Mouse (Mus musculus): Measurements from ENCODE around the gene Chst14. TPM values are rescaled to one million over a fixed set of nuclear protein-coding genes. Genes with fewer than 3 reads are reported as not detected.
A peak's percentile ranks its signal among the peaks of the same experiment; 100 is the strongest.

Chst14 gene
- 1 to 10 TPM; 2.7 to 2.9 TPM for total RNA-seq (2021)

DNA sequence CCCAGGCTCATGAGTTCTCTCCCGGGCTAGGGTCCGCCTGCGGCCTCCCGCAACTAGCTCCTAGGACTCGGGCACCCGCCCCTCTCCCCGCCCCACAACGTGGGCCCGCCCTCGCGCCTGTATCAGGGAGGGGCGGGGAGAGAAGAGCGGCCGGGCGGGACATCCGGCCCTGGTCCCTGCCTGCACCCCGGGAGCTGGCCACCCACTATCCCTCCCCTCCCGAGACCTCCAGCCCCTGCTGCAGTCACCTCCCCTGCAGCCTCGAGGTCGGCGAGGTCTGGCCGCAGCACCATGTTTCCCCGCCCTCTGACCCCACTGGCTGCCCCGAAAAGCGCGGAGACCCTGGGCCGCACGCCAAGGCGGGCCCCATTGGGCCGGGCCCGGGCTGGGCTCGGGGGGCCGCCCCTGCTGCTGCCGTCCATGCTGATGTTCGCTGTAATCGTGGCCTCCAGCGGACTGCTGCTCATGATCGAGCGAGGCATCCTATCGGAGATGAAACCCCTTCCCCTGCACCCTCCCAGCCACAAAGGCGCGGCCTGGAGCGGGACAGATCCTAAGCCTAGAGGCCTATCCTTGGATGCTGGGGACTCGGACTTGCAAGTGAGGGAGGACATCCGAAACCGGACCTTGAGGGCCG is at the start of gene Chst14:
TSS of gene Chst14 (plus strand) at position 136 of the 637 bp plus-strand sequence.
- DNase-seq, result peak; percentile 43 to 54

DNA sequence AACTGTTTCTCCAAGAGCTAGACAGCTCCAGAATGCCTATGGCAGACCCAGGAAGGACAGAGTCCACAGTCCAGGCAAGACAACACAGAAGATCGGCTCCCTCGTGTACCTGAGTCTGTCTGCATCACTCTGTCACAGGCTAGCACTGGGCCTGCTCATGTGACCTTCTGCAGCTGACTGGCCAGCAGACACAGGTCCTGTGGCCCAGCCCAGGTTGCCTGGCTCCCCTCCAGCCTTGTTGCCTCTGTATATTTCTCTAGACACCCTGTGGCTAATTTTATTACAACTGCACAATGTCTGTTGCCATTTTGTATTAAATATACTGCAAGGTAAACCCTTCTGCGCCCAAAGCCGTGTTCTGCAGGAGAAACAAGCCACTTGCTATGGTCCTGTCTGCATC is 45.3 kb upstream of the Chst14 start:
- no peak for DNase-seq

- DNase-seq, result no peak
These were observed 44.3 kb upstream of the Chst14 start for GRCm38 (mm10) chr2:118881956-118882355.

GRCm38 (mm10) chr2:118882840-118883679 is 43.2 kb upstream of the Chst14 start:
- DNase-seq, result peak; percentile 87 to 91

DNA sequence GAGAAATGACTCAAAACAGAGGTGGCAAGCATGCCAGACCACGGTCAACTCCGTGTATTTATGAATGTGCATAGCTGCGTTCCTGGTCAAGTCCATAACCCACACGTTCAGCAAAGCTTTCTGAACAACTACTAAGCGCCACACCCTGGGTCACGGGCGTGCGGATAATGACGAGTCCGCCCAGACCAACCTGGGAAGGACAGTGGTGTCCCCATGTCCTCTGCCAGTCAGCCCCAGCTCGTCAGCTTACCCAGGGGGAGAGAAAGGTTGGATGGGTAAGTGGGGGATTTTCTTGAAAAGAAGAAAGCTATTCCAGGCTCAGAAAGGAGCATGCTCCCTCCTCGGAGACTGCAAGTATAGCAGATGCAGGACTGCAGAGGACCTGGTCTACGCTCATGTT is 38.9 kb upstream of the Chst14 start:
- no peak for DNase-seq

DNA sequence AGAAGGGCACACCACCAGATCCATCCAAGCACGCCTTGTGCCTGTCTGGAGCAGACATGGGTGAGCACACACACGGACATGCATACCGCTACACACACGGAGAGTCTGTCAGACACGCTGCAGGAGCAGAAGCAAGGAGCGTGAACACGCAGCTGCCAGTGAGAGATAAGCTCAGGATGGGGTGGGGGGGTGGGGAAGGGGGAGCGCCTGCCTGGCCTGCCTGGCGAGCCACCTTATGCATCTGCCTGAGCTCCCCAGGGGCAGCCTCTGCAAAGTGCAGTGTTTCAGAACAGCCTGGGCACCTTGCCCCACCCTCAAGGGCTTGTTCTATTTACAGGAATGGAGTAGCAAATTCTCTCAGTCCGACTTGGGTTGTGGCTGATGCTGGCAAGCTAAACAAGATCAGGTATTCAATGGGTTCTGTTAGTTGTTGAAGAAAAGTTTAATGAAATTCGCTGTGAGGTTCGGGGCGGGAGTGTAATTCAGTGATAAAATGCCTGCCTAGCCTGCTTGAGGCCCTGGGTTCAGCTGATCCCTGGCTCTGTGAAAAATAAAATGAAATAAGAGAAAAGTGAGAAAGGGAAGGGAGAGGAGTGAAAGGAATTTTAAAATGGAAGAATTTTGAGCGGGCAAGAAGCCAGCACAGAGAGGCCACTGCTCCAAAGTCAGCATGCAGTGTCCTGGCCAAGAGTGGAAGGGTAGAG is 38.3 kb upstream of the Chst14 start:
- DNase-seq, result no peak

GRCm38 (mm10) chr2:118891173-118891572 is 35.1 kb upstream of the Chst14 start:
- no peak for DNase-seq

GRCm38 (mm10) chr2:118895990-118896913 is 30.0 kb upstream of the Chst14 start:
- no peak for DNase-seq

DNA sequence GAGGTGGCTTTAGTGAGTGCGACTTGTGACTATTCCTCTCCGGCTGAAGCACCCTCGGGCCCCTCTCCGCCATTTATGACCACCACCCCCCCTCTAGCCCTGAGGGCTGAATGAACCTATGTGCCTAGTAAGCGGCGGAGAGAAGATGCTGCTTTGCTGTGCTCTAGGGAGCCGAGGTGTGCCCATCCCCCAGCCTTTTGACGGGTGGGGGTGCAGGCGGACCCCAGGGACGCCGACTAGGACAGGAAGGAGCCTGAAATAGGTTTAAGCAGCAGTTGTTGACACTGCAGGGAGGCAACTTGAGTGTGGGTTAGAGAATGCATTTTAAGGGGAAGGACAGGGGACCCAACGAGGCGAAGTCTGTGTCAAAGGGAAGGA is 29.4 kb upstream of the Chst14 start:
- DNase-seq, result no peak

DNA sequence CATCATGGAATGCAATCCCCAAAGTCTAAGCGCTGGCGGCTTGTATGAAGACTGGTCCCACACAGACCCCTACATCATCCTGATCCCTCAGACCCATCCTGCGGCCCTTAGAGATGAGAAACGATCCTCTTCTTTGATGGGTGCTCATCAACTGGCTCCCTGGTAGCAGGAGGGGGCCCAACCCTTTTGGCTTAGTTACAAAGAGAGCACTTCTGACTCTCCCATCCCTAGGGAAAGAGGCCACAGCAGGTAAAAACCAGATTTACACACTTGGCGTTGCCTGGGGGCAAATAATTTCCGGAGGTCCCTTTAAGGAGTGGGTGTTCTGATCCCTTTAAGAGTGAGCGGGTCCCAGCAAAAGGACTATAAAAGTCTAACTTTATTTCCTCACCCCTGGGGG is 28.9 kb upstream of the Chst14 start:
- no peak for DNase-seq

DNA sequence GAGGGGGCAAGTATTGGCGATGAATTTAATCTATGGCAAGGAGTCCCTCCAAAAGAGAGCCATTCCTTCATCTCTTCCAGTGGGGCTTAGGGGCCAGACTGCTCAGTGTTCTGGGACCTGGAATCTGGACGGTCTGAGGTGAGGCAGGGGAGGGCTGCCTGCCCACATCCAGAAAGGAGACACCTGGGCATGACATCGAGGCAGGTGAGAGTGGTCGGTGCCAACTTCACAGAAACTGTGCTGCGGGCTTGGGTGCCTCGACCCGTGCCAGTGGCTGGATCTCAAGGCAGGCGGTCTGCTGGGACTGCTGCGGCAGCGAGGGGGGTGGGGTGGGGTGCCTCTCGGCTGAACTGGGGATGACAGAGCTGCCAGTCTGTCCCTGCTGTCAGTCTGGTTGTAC is 28.5 kb upstream of the Chst14 start:
- DNase-seq, result no peak

DNA sequence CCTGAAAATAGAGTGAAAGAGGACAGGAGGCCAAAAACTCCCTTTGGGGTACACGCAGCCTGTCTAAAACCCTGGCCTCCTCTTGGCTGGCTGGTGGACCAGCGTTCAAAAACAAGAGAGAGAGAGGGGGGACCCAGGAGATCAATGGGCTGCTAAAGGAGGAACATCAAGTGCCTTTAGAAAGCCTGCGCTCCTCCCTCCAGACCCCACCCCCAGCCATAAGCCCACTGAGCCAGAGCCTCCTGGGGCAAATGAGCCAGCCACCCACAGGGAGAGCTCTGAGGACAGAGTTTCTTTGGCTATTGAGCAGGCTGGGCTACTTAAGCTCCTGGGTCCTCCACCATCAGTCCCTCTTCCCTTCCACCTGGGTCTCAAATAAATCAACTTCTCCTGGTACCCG is 27.5 kb upstream of the Chst14 start:
- DNase-seq, result no peak

GRCm38 (mm10) chr2:118899306-118899705 is 27.0 kb upstream of the Chst14 start:
- no peak for DNase-seq

DNA sequence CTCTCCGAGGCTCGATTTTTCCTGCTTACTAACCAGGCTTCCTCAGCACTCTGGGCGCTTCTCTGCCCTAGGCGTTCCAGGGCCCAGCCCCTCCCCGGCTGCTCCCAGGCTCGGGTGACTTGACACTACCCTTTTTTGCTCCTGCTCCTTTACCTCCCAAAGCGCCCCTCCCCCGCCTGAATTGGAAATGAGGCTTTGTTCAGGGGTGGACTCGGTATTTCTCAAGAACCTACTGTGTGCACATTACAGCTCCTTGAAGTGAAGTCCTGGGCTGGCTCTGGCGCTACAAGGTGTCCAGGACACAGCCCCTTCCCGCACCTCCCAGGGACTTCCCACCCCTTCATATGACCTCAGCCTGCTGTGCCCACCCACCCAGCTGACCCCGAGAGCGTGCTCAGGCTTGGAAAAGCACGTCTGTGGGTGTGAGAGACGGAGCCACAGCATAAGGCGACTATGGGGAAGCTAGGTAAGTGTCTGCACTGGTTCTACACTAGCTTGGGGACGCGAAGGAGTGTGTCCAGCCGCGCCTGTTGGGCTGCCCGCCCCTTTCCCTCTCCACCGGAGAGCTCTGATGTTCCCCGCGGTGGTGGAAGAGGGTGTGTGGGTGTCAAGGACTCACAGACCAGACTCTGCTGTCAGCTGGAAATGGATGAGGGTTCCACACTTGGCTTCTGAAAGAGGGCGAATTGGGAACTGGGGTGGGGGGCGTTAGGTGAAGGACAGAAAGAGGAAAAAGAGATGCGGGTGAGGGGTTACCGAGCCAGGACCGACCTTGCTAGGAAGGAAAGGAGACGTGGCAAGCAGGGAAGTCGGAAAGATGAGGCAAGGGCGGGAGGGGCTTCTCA is 26.1 kb upstream of the Chst14 start, which contains the start of gene Bahd1:
TSS of gene Bahd1 (plus strand) at position 397 of the 845 bp plus-strand sequence.
- DNase-seq, result peak in 1 of 2 experiments; percentile 33

DNA sequence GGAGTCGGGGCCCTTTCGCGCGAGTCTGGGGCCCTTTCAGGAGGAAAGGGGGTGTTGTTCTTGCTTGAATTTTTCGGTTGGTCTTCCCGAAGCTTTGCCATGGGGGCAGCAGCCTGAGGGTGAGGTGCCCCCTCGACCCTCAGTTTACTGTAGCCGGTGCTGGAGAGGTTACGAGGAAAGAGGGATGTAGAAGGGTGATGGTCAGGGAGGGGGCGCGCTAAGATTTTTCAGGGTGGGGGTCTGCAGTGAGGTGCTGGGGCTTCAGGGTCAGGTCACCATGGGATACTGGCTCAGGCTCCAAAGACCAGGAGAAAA is 25.5 kb upstream of the Chst14 start:
- DNase-seq, result no peak

- peak; percentile 99 for DNase-seq
These were observed 24.9 kb upstream of the Chst14 start for GRCm38 (mm10) chr2:118901175-118902031.

GRCm38 (mm10) chr2:118902051-118903025 is 24.0 kb upstream of the Chst14 start:
- peak in 1 of 2 experiments; percentile 21 for DNase-seq

DNA sequence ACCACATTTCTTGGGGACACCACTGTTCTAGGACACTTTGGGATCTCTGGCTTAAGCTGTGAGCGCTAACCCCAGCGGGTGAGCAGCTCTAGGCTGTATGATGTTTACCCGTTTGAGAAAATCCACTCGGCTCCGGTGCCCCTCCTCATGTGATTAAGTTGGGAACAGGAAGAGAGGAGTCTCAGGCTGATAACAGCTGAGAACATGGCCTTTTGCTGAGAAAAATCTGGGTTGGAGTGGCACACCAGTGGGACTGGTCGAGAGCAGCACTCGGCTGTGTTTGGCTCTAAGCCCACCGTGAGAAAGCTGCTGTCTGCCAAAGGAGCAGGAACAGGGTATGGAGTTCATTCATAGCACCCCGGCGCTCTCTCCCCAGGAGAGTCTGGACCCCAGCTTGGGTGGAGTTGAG is 23.0 kb upstream of the Chst14 start:
- no peak for DNase-seq

Data from layer of hippocampus, postnatal 36 days (tissue).